Mouse (Mus musculus) intestine, postnatal 0 days (tissue): ENCODE results near the gene Eif6. TPM values are rescaled to one million over a fixed set of nuclear protein-coding genes. Genes with fewer than 3 reads are reported as not detected.

Source experiments
- ATAC-seq: fragments of 200-750 bp; cut with Nextera tagmentation; 2 replicates; pipeline ENCODE4 v1.8.0; 2017; ENCODE audit warnings: mild to moderate bottlenecking, moderate TSS enrichment, moderate library complexity
- H3K27ac ChIP-seq: fragments of 300-500 bp; sonication (generic); 2 replicates; pipeline ENCODE4 v1.5.1; 2014; ENCODE audit warnings: mild to moderate bottlenecking, low read depth, low read length, moderate library complexity
- H3K27me3 ChIP-seq: fragments of 300-500 bp; sonication (generic); replicated peaks from 2 replicates; pipeline ENCODE4 v1.6.1; 2014; ENCODE audit warnings: low read length, mixed read lengths; ENCODE audit not compliant: control insufficient read depth, insufficient read depth
- H3K36me3 ChIP-seq: fragments of 300-500 bp; sonication (generic); 2 replicates; pipeline ENCODE4 v1.6.1; 2014; ENCODE audit warnings: mild to moderate bottlenecking, moderate library complexity; ENCODE audit not compliant: control insufficient read depth, insufficient read depth
- H3K4me1 ChIP-seq: fragments of 300-500 bp; sonication (generic); replicated peaks from 2 replicates; pipeline ENCODE4 v1.6.1; 2014; ENCODE audit warnings: antibody characterized with exemption, low read length, mixed read lengths; ENCODE audit not compliant: control insufficient read depth, insufficient read depth
- H3K4me2 ChIP-seq: fragments of 300-500 bp; sonication (generic); replicated peaks from 2 replicates; pipeline ENCODE4 v1.6.1; 2014; ENCODE audit warnings: low read depth, mild to moderate bottlenecking, moderate library complexity
- H3K4me3 ChIP-seq: fragments of 300-500 bp; sonication (generic); 2 replicates; pipeline ENCODE4 v1.5.1; 2014; ENCODE audit warnings: low read depth, low read length
- H3K9ac ChIP-seq: fragments of 300-500 bp; sonication (generic); 2 replicates; pipeline ENCODE4 v1.6.1; 2014; ENCODE audit warnings: mild to moderate bottlenecking, low read depth, low read length
- H3K9me3 ChIP-seq: fragments of 300-500 bp; sonication (generic); 2 replicates; pipeline ENCODE4 v1.6.1; 2016; ENCODE audit warnings: mixed run types; ENCODE audit not compliant: control insufficient read depth
- CTCF ChIP-seq: sonication (generic); IDR thresholded peaks from 2 replicates; pipeline ENCODE4 v1.5.1; 2016; ENCODE audit warnings: low read depth, mild to moderate bottlenecking, control low read depth, antibody characterized with exemption, moderate library complexity
- WGBS: fragments of 180-500 bp; shearing (Covaris S2); extraction: QIAGEN DNeasy Blood & Tissue Kit; methylation state at CpG from one replicate; pipeline ENCODE4 v1.1.7; 2014; 5-methylcytosine and 5-hydroxymethylcytosine counted together
- polyA plus RNA-seq: library from polyadenylated mRNA; unstranded; fragments of >200 nt; fragmentation: Nextera tagmentation; extraction: Ambion mirVana; gene quantifications from 2 replicates; pipeline ENCODE4 v1.2.1, GENCODE M21; 2015

Gene Eif6
- polyA plus RNA-seq: 318 and 321 TPM in 2 replicates

DNA sequence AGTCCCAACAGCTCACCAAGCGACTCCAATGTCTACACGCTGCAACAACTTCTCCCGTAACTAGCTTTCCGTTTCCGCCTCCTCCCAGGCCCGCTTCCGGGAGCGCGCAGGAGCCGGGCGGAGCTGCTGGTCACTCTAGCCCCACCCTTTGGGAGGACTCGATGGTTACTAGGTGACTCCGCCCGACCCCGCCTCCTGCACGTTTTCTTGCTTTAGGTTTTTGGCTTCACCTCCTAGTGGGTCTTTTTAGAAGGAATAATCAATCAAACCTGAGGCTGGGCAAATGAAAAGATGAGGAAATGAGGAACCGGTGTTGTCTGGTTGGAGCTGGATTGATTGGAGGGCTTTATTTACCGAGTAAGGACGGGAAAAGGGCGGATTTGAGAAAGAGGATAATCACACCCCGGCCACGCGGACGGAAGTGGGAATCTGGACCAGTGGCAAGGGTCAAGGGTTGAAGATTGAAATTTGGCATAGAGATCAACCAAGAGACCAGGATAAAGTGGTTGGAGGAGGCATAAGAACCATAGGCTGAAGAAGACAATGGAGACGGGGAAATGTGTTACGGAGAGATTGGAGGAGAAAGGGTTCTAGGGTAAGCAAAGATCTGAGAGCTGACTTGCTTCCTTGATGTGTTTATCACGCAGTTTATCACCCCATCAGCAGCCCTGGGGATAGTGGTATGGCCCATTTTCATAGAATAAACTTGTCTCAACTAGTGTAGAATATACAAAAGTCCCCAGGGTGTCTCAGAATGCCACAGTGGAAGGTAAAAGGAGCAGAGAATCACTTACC lies at the start of gene Eif6:
Gene Eif6 (minus strand): TSS at position 296 of the 795 bp plus-strand sequence.
- H3K4me2 ChIP-seq: peak within 1 kb of the TSS; percentile 74
- H3K36me3 ChIP-seq: peaks cover 22% of the 10 kb centered on the region
- peak within 1 kb of the TSS; percentile 83 for H3K9ac ChIP-seq
- peak within 1 kb of the TSS; percentile 60 for H3K4me3 ChIP-seq
- TF ChIP-seq CTCF: no peak
- H3K4me1 ChIP-seq: no peaks in the 10 kb centered on the region
- H3K27ac ChIP-seq: peak within 1 kb of the TSS; percentile 95
- ATAC-seq: peak; percentile 90
- H3K9me3 ChIP-seq: no peaks in the 10 kb centered on the region
- no peaks in the 10 kb centered on the region for H3K27me3 ChIP-seq
- 1% methylated on average over 27 of the region's 27 CpGs for WGBS

DNA sequence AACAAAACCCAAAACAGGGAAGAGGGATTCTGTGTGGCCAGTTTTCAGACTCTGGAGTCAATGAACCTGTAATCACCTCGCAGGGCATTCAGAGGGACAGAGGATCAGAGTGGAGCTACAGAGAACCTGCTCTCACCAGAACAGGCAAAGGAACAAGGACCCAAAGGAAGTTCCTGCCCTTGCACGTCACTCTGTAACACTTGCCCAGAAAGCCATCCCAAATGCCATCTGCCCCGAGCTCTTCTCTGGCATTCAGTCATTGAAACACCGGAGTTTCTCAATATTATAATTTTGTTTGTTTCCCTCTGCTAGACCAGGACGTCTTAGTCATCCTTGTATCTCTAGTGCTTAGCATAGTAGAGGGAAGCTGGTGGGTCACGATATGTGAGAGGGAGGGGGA lies 46.9 kb upstream of the Eif6 start:
- no peaks in the 10 kb centered on the region for H3K4me1 ChIP-seq
- TF ChIP-seq CTCF: no peak
- no peak overlapping the region for H3K9ac ChIP-seq
- 63% methylated on average over 6 of the region's 6 CpGs for WGBS
- ATAC-seq: no peak
- no peak overlapping the region for H3K4me3 ChIP-seq
- no peak overlapping the region for H3K27ac ChIP-seq
- H3K4me2 ChIP-seq: no peak overlapping the region
- H3K9me3 ChIP-seq: no peaks in the 10 kb centered on the region
- peaks cover 25% of the 10 kb centered on the region for H3K36me3 ChIP-seq
- no peaks in the 10 kb centered on the region for H3K27me3 ChIP-seq

DNA sequence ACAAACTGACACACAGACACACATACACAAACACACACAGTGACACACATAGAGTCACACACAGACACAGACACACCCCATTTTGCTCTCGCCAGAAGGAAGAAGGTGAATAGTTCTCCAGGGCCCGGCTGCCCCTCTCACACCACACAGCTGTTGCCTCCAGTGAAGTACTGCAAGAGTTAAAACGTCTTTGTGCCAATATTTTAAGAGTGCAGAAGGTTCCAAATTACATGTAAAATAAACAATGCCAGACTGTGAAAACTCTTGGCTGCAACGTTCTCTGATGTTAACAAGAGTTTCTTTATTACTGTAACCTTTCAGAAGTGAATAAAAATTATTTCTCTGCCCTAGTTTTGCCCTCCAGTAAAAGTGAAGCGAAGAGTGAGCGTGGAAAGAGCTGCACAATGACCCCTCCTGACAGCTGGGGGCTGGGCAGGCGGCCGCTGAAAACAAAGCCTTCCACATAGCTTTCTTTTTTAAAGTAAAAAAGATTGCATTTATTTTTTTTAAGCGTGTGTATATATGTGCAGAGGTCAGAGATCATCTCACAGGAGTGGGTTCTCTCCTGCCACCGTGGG lies 46.3 kb upstream of the Eif6 start:
- ATAC-seq: no peak
- no peaks in the 10 kb centered on the region for H3K4me1 ChIP-seq
- H3K9me3 ChIP-seq: no peaks in the 10 kb centered on the region
- H3K4me3 ChIP-seq: no peak overlapping the region
- no peak for TF ChIP-seq CTCF
- 0 out of 2 replicates have a peak overlapping the region, but pooled peaks have one; percentile 7 for H3K4me2 ChIP-seq
- H3K27ac ChIP-seq: no peak overlapping the region
- H3K36me3 ChIP-seq: peaks cover 31% of the 10 kb centered on the region
- no peaks in the 10 kb centered on the region for H3K27me3 ChIP-seq
- H3K9ac ChIP-seq: no peak overlapping the region
- WGBS: 58% methylated on average over 10 of the region's 10 CpGs

DNA sequence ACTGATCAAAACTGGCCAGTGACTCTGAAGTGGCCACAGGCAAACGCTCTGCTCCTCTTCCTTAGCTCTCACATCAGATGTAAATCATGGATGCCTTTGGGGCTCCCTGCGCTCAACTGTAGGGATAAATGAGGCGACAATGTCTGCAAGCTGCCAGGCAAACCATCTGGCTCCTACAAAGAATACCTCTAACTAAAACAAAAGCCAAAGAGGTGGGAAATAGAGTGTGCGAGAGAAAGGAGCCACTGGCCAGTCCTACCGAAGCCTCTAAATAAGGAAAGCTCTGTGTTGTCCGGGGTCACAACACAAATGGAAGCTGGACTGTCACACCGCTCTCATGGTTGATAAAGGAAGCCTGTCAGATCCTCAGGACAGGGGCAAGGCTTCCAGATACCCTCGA lies 45.8 kb upstream of the Eif6 start:
- 73% methylated on average over 8 of the region's 8 CpGs for WGBS
- no peak overlapping the region for H3K27ac ChIP-seq

DNA sequence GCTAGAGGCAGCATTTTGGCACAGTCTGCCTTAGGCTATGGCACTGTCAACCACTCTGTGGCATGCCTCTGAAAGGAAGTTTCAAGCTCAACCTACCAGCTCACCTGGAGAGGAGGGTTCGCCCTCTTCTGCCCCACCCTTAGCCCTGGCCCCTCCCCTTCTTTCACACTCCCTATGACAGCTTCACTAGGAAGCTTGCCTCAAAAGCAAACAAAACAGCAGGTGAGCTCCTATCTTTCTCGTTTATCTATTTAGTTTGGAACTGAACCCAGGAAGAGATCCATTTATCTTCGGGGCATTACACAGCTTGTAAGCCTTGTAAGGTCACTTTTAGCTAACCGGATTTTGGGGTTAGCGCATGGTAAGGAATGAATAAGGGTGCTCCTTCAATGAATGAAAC lies 43.0 kb upstream of the Eif6 start:
- WGBS: 38% methylated on average over 5 of the region's 5 CpGs
- Histone ChIP-seq H3K27me3 (no peaks in the 10 kb centered on the region), H3K4me2 (no peak overlapping the region), H3K9me3 (no peaks in the 10 kb centered on the region), H3K36me3 (peaks cover 31% of the 10 kb centered on the region), H3K27ac (no peak overlapping the region), H3K4me1 (no peaks in the 10 kb centered on the region), H3K9ac (no peak overlapping the region), H3K4me3 (no peak overlapping the region)
- no peak for TF ChIP-seq CTCF
- peak; percentile 78 for ATAC-seq

More for the DNA sequence above, 45.8 kb upstream of the Eif6 start:
- no peak overlapping the region for H3K4me3 ChIP-seq
- no peak overlapping the region for H3K4me2 ChIP-seq
- no peak overlapping the region for H3K9ac ChIP-seq
- TF ChIP-seq CTCF: no peak
- ATAC-seq: no peak
- peaks cover 36% of the 10 kb centered on the region for H3K36me3 ChIP-seq
- H3K4me1 ChIP-seq: no peaks in the 10 kb centered on the region
- H3K9me3 ChIP-seq: no peaks in the 10 kb centered on the region
- no peaks in the 10 kb centered on the region for H3K27me3 ChIP-seq

DNA sequence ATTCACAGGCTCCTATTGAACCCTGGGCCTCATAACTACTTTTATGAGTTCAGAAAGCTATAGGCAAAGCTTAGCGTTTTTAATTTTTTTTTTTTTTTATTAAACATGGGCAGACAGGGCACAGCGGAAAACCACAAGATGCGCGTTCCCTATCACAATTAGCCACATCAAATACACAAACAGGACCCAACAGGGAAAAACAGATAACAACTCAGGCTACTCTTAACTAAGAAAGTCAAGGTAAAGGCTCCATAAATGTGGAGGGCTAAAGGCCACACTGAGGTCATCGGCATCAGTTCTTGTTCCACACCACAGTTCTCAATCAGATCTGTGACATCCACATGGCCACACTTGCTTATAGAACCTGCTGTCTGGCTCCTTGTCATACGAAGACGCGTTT lies 41.6 kb upstream of the Eif6 start:
- no peaks in the 10 kb centered on the region for H3K4me1 ChIP-seq
- 93% methylated on average over 8 of the region's 8 CpGs for whole genome bisulfite sequencing
- no peak for TF ChIP-seq CTCF
- H3K27ac ChIP-seq: no peak overlapping the region
- H3K9me3 ChIP-seq: no peaks in the 10 kb centered on the region
- no peaks in the 10 kb centered on the region for H3K27me3 ChIP-seq
- no peak overlapping the region for H3K4me2 ChIP-seq
- H3K4me3 ChIP-seq: no peak overlapping the region
- H3K9ac ChIP-seq: no peak overlapping the region
- peaks cover 27% of the 10 kb centered on the region; the same call in 1 of the 2 replicates for H3K36me3 ChIP-seq
- ATAC-seq: no peak
